Mouse (Mus musculus) embryonic facial prominence, embryonic 13.5 days (tissue): ENCODE data around the gene Kcnk4. TPM values are rescaled to one million over a fixed set of nuclear protein-coding genes. Genes with fewer than 3 reads are reported as not detected.
A peak's percentile ranks its signal among the peaks of the same experiment; 100 is the strongest.

ENCODE experiments used
- ATAC-seq: fragments of 200-750 bp; cut with Nextera tagmentation; 2 replicates; pipeline ENCODE4 v1.8.0; 2017; ENCODE audit warnings: low read depth; ENCODE audit not compliant: insufficient number of reproducible peaks, insufficient read depth, low FRiP score, low TSS enrichment
- H3K27ac ChIP-seq: fragments of 300-500 bp; sonication (generic); 2 replicates; pipeline ENCODE4 v1.5.1; 2015; ENCODE audit warnings: moderate library complexity, mild to moderate bottlenecking, inconsistent platforms
- H3K27me3 ChIP-seq: fragments of 300-500 bp; sonication (generic); 2 replicates; pipeline ENCODE4 v1.6.1; 2015; ENCODE audit warnings: mild to moderate bottlenecking, inconsistent platforms
- H3K36me3 ChIP-seq: fragments of 300-500 bp; sonication (generic); 2 replicates; pipeline ENCODE4 v1.6.1; 2015; ENCODE audit warnings: mild to moderate bottlenecking, inconsistent platforms
- H3K4me1 ChIP-seq: fragments of 300-500 bp; sonication (generic); 2 replicates; pipeline ENCODE4 v1.6.1; 2015; ENCODE audit warnings: inconsistent platforms
- H3K4me2 ChIP-seq: fragments of 300-500 bp; sonication (generic); 2 replicates; pipeline ENCODE4 v1.6.1; 2015; ENCODE audit warnings: moderate library complexity, mild to moderate bottlenecking, inconsistent platforms
- H3K4me3 ChIP-seq: fragments of 300-500 bp; sonication (generic); 2 replicates; pipeline ENCODE4 v1.5.1; 2015; ENCODE audit warnings: mild to moderate bottlenecking, inconsistent platforms
- H3K9ac ChIP-seq: fragments of 300-500 bp; sonication (generic); 2 replicates; pipeline ENCODE4 v1.6.1; 2015; ENCODE audit warnings: mild to moderate bottlenecking, inconsistent platforms
- H3K9me3 ChIP-seq: fragments of 300-500 bp; sonication (generic); 2 replicates; pipeline ENCODE4 v1.6.1; 2016; ENCODE audit warnings: inconsistent platforms
- WGBS: fragments of 180-500 bp; shearing (Covaris S2); methylation state at CpG from one replicate; pipeline ENCODE4 v1.1.7; 2015; ENCODE audit warnings: mixed read lengths; 5-methylcytosine and 5-hydroxymethylcytosine counted together
- polyA plus RNA-seq: library from polyadenylated mRNA; unstranded; fragments of >200 nt; fragmentation: Nextera tagmentation; extraction: Ambion mirVana; gene quantifications from 2 replicates; pipeline ENCODE4 v1.2.1, GENCODE M21; 2015

Gene Kcnk4
- polyA plus RNA-seq, 1 experiment from 2014 or later = 1.2 TPM

GRCm38 (mm10) chr19:6931002-6931401 is 3.3 kb downstream of the Kcnk4 start:
- Histone ChIP-seq H3K9me3 (no peaks in the 10 kb centered on the region), H3K27me3 (peaks cover 97% of the 10 kb centered on the region), H3K4me1 (peaks cover 36% of the 10 kb centered on the region), H3K4me3 (no peak overlapping the region), H3K27ac (no peak overlapping the region), H3K36me3 (no peaks in the 10 kb centered on the region), H3K9ac (no peak overlapping the region), H3K4me2 (no peak overlapping the region)
- ATAC-seq = no peak
- WGBS = 5% methylated on average over 2 of the region's 2 CpGs

- Histone ChIP-seq H3K27me3 (peaks cover 97% of the 10 kb centered on the region), H3K9me3 (no peaks in the 10 kb centered on the region), H3K9ac (0 out of 2 replicates have a peak overlapping the region, but pooled peaks have one; percentile 27), H3K27ac (no peak overlapping the region), H3K4me3 (peak overlapping the region; percentile 32), H3K4me2 (peak overlapping the region; percentile 54), H3K36me3 (no peaks in the 10 kb centered on the region), H3K4me1 (peaks cover 36% of the 10 kb centered on the region)
- no peak for ATAC-seq
- 8% methylated on average over 9 of the region's 9 CpGs for WGBS
Measured at GRCm38 (mm10) chr19:6928080-6928479, 6.2 kb downstream of the Kcnk4 start.

DNA sequence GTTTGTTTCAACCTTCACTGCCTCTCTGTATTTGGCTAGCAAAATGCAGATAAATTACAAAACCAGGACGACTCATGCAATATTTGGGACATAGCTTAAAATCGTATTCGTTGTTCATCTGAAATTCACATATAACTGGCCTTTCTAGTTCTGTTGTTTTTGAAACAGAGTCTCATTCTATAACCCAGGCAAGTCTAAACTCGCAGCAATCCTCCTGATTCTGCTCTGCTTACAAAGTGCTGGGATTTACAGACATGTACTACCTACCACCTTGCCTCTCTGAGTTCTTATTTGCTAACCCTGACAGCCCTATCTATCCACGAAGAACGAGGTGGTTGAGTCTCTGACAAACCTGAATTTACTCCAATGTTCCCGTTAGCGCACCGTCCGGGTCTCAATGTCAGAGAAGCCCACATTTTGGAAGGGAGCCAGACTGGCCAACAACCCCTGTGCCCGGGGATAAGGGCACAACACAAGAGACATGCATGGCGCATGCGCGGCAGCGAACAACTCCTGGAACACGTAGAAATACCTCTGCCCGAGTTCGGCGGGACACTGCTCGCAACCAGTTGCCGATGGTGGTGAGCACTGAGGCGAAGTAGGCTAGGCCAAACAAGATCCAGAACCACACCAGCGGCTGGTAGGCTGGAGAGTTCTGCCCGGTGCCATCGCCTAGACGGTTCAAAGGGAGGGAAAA is 7.6 kb downstream of the Kcnk4 start:
- H3K4me3 ChIP-seq = peak overlapping the region; percentile 32
- no peaks in the 10 kb centered on the region for H3K36me3 ChIP-seq
- H3K27ac ChIP-seq = peak overlapping the region; percentile 49; the same call in 1 of the 2 replicates
- no peaks in the 10 kb centered on the region for H3K9me3 ChIP-seq
- H3K4me2 ChIP-seq = peak overlapping the region; percentile 54
- H3K4me1 ChIP-seq = peaks cover 41% of the 10 kb centered on the region
- peaks cover 91% of the 10 kb centered on the region for H3K27me3 ChIP-seq
- peak overlapping the region; percentile 49; the same call in 1 of the 2 replicates for H3K9ac ChIP-seq
- WGBS = 10% methylated on average over 26 of the region's 26 CpGs
- ATAC-seq = no peak

DNA sequence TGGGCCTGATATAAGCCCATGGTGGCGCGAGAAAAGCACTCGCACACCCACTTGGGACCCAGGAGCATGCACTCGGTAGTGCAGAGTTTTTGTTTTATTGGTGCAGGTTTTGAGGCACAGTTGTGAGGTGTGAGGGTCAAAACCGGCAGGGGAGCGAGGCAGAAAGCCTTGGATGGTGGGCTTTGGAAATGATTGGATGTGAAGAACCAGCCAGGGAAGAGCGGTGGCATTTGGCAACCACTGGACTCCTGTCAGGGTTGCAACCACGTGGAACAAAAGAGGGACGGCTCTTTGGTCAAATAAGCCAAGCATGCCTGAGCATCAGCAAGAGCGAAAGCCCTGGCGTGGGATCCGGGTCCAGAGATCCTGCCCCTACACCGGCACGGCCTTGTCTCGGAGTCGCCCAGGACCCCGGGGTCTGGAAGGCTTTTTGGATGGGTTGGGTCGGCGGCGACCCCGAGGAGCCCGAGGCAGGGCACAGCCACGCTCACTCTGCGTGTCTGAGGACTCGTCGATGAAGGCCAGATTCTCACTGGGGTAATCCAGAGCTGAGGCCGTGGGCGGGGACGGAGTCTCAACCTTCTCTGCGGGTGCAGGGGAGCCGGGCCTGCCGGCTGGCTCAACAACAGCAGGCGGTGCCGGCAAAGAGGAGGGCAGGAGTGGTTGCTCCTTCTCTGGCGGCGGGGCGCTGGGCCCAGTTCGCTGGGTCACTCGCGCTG is 8.5 kb downstream of the Kcnk4 start:
- WGBS = 7% methylated on average over 40 of the region's 40 CpGs
- peak overlapping the region; percentile 54 for H3K9ac ChIP-seq

DNA sequence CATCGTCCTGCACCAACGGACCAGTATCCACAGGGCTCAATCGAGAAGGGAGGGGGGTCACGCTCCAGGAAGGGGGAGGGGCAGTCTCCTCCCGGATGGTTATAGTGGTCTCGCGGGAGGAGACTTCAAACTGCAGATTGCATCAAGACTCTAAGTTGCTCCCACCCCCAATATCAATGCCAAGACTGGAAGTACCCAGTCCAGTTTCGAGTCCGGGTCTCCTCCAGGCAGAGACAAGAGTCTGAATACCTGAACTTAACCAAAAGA is 9.1 kb downstream of the Kcnk4 start, which contains the start of gene Catsperz:
Gene Catsperz (minus strand): TSS at position 74 of the 267 bp plus-strand sequence.
- Histone ChIP-seq H3K36me3 (no peaks in the 10 kb centered on the region), H3K4me3 (peak within 1 kb of the TSS; percentile 29), H3K9ac (peak within 1 kb of the TSS; percentile 54), H3K4me1 (peaks cover 50% of the 10 kb centered on the region), H3K27me3 (peaks cover 77% of the 10 kb centered on the region), H3K9me3 (no peaks in the 10 kb centered on the region), H3K4me2 (peak within 1 kb of the TSS; percentile 49), H3K27ac (no peak within 1 kb of the TSS; the same call in 1 of the 2 replicates)
- 3% methylated on average over 9 of the region's 9 CpGs for WGBS
- ATAC-seq = no peak

More for the DNA sequence above, 8.5 kb downstream of the Kcnk4 start:
- Histone ChIP-seq H3K36me3 (no peaks in the 10 kb centered on the region), H3K4me3 (peak overlapping the region; percentile 29), H3K9me3 (no peaks in the 10 kb centered on the region), H3K4me2 (peak overlapping the region; percentile 49), H3K4me1 (peaks cover 45% of the 10 kb centered on the region), H3K27ac (no peak overlapping the region; the same call in 1 of the 2 replicates), H3K27me3 (peaks cover 82% of the 10 kb centered on the region)
- no peak for ATAC-seq

DNA sequence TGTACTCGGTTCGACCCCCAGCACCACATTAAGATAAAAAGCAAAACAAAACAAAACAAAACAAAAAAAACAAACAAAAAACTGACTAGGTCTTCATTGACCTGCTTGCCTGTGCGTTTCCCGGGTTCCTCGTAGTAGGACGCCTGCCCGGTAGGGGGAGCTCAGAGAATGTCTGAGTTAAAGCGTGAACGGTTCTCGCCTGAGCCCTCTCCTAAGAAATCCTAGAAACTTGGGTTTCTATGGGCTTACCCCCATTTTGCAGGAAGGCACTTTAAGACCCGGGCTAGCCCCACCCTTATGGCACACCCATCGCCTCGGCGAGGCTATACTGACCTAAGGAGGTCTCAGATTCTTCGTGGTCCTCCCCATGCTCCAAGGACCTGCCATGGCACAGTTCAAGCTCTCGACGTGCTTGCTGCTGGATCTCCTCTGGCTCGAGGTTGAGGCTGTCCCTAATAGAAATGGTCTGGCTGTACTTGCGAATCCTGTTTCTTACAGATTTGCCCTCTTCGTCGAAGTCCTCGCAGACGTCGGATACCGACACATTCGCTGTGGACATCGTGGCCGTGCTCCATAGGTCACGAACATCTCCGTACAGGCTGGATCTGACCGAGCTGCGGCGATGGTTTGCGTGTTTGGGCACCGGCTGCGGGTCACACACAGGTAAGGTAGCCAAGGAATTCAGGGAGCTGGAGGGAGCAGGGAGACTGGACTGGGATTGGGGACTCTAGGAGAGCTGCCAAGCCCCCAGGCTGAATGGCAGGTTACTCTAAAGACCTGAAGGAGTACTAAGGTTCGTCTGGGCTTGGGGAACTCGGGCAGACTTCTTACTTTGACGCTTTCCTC is 9.6 kb downstream of the Kcnk4 start:
- Histone ChIP-seq H3K36me3 (no peaks in the 10 kb centered on the region), H3K27me3 (peaks cover 73% of the 10 kb centered on the region), H3K9ac (peak overlapping the region; percentile 54), H3K4me2 (peak overlapping the region; percentile 49), H3K4me3 (peak overlapping the region; percentile 29), H3K27ac (no peak overlapping the region), H3K4me1 (peaks cover 56% of the 10 kb centered on the region), H3K9me3 (no peaks in the 10 kb centered on the region)
- WGBS = 3% methylated on average over 39 of the region's 39 CpGs
- no peak for ATAC-seq

GRCm38 (mm10) chr19:6922901-6923735 is 11.2 kb downstream of the Kcnk4 start:
- H3K4me3 ChIP-seq = no peak overlapping the region

GRCm38 (mm10) chr19:6921647-6922567 is 12.4 kb downstream of the Kcnk4 start, which contains the start of gene Esrra:
Gene Esrra, minus strand, starts transcription at chr19:6921813.
- peaks cover 46% of the 10 kb centered on the region for H3K27me3 ChIP-seq
- peak; percentile 91 for ATAC-seq
- peak within 1 kb of the TSS; percentile 93 for H3K4me2 ChIP-seq
- peak within 1 kb of the TSS; percentile 51 for H3K27ac ChIP-seq
- H3K36me3 ChIP-seq = no peaks in the 10 kb centered on the region
- H3K9me3 ChIP-seq = no peaks in the 10 kb centered on the region
- WGBS = under 1% methylated on average over 64 of the region's 66 CpGs
- H3K4me1 ChIP-seq = peaks cover 46% of the 10 kb centered on the region
- H3K9ac ChIP-seq = peak within 1 kb of the TSS; percentile 78
- H3K4me3 ChIP-seq = peak within 1 kb of the TSS; percentile 79

More at GRCm38 (mm10) chr19:6922901-6923735, 11.2 kb downstream of the Kcnk4 start:
- no peaks in the 10 kb centered on the region for H3K36me3 ChIP-seq
- ATAC-seq = no peak
- H3K9me3 ChIP-seq = no peaks in the 10 kb centered on the region
- H3K27ac ChIP-seq = no peak overlapping the region
- H3K4me1 ChIP-seq = peaks cover 56% of the 10 kb centered on the region
- peak overlapping the region; percentile 93; the same call in 1 of the 2 replicates for H3K4me2 ChIP-seq
- WGBS = 62% methylated on average over 6 of the region's 6 CpGs
- H3K27me3 ChIP-seq = peaks cover 59% of the 10 kb centered on the region
- no peak overlapping the region for H3K9ac ChIP-seq

DNA sequence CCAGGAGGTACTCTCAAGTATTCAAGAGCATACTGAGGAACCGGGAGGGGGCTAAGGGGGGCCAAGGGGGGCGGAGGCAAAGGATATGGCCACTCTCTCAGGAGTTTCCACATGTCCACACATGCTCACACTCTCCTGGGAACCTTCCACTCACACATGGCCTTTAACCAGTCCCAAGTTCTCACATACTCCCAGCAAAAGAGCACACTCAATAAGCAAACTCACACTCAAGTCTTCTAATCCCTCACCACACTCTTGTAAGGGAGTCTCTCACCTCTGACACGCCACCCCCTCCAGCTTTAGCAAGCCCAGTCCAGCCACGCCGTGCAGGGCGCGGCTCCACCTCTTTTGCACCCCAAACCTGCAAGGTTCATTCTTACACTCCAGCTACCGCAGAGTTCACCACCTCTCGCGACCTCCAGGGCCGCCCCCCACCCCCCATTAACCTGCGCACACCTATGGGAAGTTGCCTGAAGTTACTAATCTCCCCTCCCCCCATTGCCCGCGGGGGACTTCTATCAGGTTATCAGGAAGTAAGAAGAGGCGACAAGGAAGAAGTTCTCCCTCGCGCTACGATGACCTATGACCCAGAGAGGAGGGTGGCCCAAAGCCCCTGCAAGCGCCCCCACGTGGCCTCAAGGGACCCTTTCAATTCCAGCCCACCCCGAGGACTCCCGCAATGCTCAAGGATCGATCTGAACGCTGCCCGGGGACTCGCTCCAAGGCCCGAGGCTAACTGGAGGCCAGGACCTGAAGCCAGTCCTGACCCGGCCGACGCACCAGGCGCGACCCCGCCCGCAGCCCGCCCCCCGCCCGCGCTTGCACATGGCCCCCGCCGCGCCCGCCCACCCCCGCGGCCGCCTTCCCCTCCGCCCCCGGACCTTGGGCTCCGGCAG is 13.3 kb downstream of the Kcnk4 start:
- WGBS = 2% methylated on average over 45 of the region's 48 CpGs

More for the DNA sequence above, 13.3 kb downstream of the Kcnk4 start:
- H3K27ac ChIP-seq = peak overlapping the region; percentile 51
- H3K4me2 ChIP-seq = peak overlapping the region; percentile 93
- H3K9me3 ChIP-seq = no peaks in the 10 kb centered on the region
- peak overlapping the region; percentile 79 for H3K4me3 ChIP-seq
- H3K36me3 ChIP-seq = no peaks in the 10 kb centered on the region
- peaks cover 37% of the 10 kb centered on the region for H3K27me3 ChIP-seq
- peak overlapping the region; percentile 78 for H3K9ac ChIP-seq
- no peak; the same call in 1 of the 2 replicates for ATAC-seq
- peaks cover 38% of the 10 kb centered on the region for H3K4me1 ChIP-seq
